Mouse (Mus musculus) bone marrow macrophage, adult 2 months (primary cell): ENCODE results near the gene Grik4.

Experiments
- CTCF ChIP-seq: IDR thresholded peaks from 2 replicates; pipeline ENCODE4 v1.5.1; 2012; ENCODE audit warnings: low read depth, mild to moderate bottlenecking, low read length, moderate library complexity
- POLR2A ChIP-seq: IDR thresholded peaks from 2 replicates; pipeline ENCODE4 v1.6.1; 2012; ENCODE audit warnings: mild to moderate bottlenecking, low read depth, low read length, borderline replicate concordance

DNA sequence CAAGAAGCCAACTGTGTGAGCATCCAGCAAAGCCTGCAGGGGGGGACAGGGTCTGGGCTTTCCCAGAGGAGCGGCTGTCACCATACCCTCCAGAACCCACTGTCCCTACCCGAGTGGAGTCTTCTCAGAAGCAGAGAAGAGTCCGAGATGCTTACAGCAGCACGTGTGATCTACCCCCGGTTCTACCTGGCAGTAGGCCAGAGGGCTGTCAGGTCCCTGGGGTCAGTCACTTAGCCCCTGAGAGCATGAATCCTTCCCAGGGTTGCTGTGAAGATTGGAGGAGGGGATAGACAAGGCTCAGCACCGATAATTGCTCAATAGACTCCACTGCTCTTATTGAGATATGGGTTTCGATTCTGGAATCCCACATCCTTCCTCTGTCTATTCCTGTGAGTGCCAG lies 366.2 kb downstream of the Grik4 start:
- TF ChIP-seq POLR2A (no peak), CTCF (no peak)
